Mouse (Mus musculus) frontal cortex, postnatal 25 days (tissue): Measurements from ENCODE around the gene Dact1.

Experiments used
- DNase-seq, 2 experiments: peaks; one replicate each; pipeline ENCODE4 v3.0.0; 2022; ENCODE audit warnings: low spot score in 2 of 2

Dact1 gene

GRCm38 (mm10) chr12:71337896-71338463 lies 28.3 kb downstream of the Dact1 start:
- no peak for DNase-seq

DNA sequence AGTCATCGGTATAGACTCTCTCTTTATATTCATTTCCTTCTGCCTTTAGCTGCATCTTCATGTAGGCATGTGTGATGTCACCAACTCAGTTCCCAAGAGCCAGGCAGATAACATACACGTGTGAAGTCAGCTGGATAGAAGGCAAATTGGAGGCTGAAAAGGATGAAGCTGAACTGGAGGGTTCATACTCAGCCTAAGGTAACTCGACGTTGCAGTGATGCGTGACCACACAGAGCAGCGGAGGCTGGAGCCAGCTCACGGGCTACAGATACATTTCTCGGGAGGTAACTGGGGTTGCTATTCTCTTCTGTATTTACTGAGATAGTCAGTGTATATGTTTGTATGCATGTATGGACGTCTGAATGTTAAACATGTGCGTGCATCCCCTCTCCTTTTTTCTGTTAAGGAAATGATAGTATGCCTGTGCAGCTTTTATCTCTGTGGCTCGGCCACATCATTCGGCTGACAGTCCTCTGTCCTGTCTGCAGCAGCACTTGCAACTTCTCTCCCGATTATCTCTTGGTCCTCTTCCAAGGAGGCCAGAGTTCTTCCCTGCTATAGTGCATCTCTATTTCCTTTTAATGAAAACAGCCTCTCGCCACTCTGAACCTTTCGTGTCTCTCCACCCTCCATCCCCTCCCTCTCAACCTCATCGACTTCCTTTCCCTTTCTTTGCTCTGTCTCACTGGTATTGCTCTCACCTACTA lies 29.6 kb downstream of the Dact1 start:
- DNase-seq: no peak

GRCm38 (mm10) chr12:71342397-71342796 lies 32.7 kb downstream of the Dact1 start:
- no peak for DNase-seq

DNA sequence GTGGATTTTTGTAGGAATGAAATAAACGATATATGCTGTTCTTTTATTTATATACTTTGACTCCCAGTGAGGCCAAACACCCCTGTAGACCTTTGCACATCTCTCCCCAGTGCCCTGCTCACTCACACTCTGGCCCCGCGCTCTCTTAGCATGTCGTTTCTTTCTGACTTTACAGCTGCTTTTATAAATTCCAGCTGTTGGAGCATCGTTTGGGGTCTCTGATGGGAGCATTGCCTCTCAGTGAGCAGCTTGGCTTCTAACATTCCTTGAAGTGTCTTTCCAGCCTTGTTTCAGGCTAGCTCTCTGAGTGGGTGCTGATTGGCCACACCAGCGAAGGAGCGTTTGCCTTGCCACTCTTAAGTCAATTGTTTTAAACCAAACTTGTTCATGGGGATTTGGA lies 35.8 kb downstream of the Dact1 start:
- DNase-seq: no peak

- no peak for DNase-seq
Observed at GRCm38 (mm10) chr12:71346071-71346470, 36.4 kb downstream of the Dact1 start.

DNA sequence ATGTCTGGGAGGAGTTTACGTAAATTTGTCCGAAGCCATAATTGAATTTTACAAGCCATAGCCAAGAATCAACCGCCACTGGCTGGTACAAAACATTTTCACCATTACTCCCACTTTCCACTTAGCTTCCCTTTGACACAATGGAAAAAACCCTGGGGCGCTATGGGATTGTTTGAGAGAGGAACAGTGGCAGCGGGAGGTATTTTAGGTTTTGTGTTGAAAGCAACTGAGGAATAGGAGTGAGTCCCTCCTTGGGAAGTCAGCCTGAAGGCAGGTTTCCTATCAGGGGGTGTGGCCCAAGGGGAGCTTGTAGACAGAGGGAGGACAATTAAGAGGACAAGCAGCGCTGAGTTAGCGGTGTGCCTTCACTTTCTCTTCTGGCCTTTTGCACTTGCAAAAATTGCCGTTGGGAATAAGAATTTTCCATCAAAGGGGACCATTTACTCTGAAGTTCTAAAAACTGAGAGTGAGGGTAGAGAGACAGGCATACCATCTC lies 38.8 kb downstream of the Dact1 start:
- no peak for DNase-seq

GRCm38 (mm10) chr12:71350077-71350476 lies 40.4 kb downstream of the Dact1 start:
- DNase-seq: no peak

- DNase-seq: no peak
Observed at GRCm38 (mm10) chr12:71354656-71355055, 45.0 kb downstream of the Dact1 start.

DNA sequence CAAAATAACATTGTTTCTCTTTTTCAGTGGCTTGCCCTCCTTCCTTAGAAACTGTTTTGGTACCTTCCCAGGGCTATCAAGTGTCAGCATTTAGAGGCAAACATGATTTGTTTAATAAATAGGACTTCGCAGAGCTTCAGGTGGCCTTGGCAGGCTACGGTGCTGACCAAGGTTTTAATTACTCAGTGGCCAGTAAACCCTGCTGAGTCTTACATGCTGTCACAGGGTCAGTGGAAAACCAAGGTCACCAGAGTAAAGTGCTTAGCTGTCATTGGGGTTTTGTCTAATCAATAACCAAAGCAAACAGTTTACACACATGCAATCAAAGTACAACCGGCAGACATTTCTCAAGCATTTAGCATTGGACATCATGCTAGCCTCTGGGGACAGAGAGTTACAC lies 45.4 kb downstream of the Dact1 start:
- no peak for DNase-seq

DNA sequence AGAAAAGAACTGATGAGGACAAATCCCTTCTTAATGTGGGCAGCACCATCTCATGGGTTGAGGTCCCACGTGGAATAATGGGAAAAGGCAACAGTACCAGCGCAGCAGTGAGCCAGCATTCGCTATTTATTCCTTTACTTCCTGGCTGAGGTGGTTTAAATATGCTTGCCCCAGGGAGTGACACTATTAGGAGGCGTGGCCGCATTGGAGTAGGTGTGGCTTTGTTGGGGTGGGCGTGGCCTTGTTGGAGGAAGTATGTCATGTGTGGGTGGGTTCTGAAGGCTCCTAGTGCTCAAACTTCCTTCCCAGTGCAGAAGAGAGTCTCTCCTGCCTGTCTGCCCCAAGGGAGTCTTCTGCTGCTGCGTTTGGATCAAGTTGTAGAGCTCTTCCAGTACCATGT lies 51.9 kb downstream of the Dact1 start:
- no peak for DNase-seq

GRCm38 (mm10) chr12:71362425-71362824 lies 52.7 kb downstream of the Dact1 start:
- no peak for DNase-seq

DNA sequence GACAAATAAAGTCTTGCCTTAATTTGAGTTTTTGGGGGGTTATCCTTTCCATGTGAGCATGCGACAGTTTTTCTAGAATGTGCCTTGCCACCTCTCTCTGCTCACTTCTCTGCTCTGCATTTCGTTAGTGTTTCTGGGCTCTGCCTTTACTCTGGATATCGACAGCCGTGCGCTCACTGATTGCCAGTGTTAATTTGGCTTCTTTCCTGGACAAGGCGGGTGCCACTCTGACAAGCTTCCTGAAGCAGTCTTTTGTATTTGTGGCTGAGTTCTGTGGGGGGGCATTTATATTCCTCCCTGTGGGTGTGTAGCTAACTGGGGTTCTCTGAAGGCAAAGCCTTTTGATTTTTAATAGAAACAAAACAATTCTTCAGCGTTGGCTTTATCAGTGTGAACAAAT lies 54.4 kb downstream of the Dact1 start:
- no peak for DNase-seq

- DNase-seq: no peak
Observed at GRCm38 (mm10) chr12:71364531-71364930, 54.8 kb downstream of the Dact1 start.

DNA sequence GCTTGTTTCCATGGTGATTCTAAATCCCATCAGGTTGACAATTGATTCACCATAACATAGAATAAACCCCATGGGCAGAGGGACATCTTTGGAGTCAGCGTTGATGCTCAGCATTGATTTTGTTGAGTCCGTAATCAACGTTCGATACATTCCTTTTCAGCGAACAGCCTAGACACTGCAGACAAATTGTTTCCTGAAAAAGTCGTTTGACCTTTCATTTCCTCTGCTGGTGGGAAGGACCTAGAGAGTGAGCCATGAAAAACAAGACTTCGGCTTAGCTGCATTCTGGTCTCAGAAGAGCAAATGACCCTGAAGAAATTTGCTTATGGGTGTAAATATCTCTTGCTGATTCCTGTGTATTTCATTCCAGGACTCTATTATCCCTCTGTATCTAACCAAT lies 55.5 kb downstream of the Dact1 start:
- no peak for DNase-seq

DNA sequence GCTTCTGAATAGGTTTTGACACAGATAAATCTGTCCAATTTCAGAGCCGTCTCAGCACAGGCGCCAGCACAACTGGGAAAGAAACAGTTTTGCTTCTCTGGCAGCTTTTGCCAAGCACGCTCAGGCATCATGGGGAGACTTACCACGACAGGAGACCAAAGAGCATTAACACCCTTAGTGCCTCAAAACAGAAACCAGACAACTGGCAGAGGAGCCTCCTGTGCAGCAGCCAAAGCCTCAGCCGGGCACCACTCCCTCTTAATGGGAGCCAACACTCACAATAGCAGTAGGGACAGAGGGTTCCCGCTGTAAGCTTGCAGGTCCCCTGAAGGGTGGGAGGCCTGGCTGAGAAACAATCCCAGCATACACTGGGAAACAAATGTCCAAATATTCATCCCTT lies 56.5 kb downstream of the Dact1 start:
- DNase-seq: no peak

GRCm38 (mm10) chr12:71368631-71369030 lies 58.9 kb downstream of the Dact1 start:
- no peak for DNase-seq
